Mouse (Mus musculus) forebrain, embryonic 15.5 days (tissue): Measurements from ENCODE around the gene Il22ra1. TPM values are rescaled to one million over a fixed set of nuclear protein-coding genes. Genes with fewer than 3 reads are reported as not detected.

ENCODE experiments used
- ATAC-seq: fragments of 200-750 bp; cut with Nextera tagmentation; replicated peaks from 2 replicates; pipeline ENCODE4 v1.8.0; 2017; ENCODE audit warnings: mild to moderate bottlenecking, moderate TSS enrichment, moderate library complexity
- H3K27ac ChIP-seq: fragments of 300-500 bp; sonication (generic); replicated peaks from 2 replicates; pipeline ENCODE4 v1.5.1; 2015; ENCODE audit warnings: mild to moderate bottlenecking, inconsistent platforms
- H3K27me3 ChIP-seq: fragments of 300-500 bp; sonication (generic); 2 replicates; pipeline ENCODE4 v1.6.1; 2015; ENCODE audit warnings: inconsistent platforms
- H3K36me3 ChIP-seq: fragments of 300-500 bp; sonication (generic); 2 replicates; pipeline ENCODE4 v1.6.1; 2015; ENCODE audit warnings: mild to moderate bottlenecking, inconsistent platforms
- H3K4me1 ChIP-seq: fragments of 300-500 bp; sonication (generic); 2 replicates; pipeline ENCODE4 v1.6.1; 2015; ENCODE audit warnings: inconsistent platforms
- H3K4me2 ChIP-seq: fragments of 300-500 bp; sonication (generic); replicated peaks from 2 replicates; pipeline ENCODE4 v1.6.1; 2015; ENCODE audit warnings: mild to moderate bottlenecking, inconsistent platforms
- H3K4me3 ChIP-seq: fragments of 300-500 bp; sonication (generic); 2 replicates; pipeline ENCODE4 v1.5.1; 2015; ENCODE audit warnings: mild to moderate bottlenecking, inconsistent platforms
- H3K9ac ChIP-seq: fragments of 300-500 bp; sonication (generic); replicated peaks from 2 replicates; pipeline ENCODE4 v1.6.1; 2015; ENCODE audit warnings: mild to moderate bottlenecking, inconsistent platforms
- H3K9me3 ChIP-seq: fragments of 300-500 bp; sonication (generic); 2 replicates; pipeline ENCODE4 v1.6.1; 2016; ENCODE audit warnings: inconsistent platforms
- WGBS: fragments of 180-500 bp; shearing (Covaris S2); methylation state at CpG from one replicate; pipeline ENCODE4 v1.1.7; 2015; ENCODE audit warnings: mixed read lengths; 5-methylcytosine and 5-hydroxymethylcytosine counted together
- polyA plus RNA-seq: library from polyadenylated mRNA; unstranded; fragments of >200 nt; fragmentation: Nextera tagmentation; extraction: Ambion mirVana; gene quantifications from 2 replicates; pipeline ENCODE4 v1.2.1, GENCODE M21; 2015

Il22ra1 gene
- polyA plus RNA-seq, 1 experiment from 2014 or later = not detected

DNA sequence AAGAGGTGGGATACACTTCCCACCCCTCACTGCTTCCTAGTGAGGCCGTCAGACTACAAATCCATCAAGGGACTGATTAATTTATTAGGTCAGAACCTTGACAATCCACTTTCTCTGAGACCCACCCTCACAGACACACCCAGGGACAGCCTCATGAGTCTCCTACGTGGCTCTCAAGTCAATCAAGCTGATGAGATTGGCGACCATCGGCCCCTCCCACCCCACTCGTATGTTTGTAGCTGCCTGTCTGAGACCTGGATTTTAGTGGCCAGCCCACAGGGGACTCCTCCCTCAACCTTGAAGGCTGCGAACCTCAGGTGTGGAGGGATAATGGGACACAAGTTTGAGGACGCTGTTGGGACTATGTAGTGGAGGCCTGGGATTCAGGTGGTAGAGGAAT lies 11.2 kb downstream of the Il22ra1 start:
- H3K4me1 ChIP-seq = no peaks in the 10 kb centered on the region
- no peak overlapping the region for H3K9ac ChIP-seq
- ATAC-seq = no peak
- H3K9me3 ChIP-seq = no peaks in the 10 kb centered on the region
- no peak overlapping the region for H3K4me3 ChIP-seq
- no peaks in the 10 kb centered on the region for H3K27me3 ChIP-seq
- WGBS = 76% methylated on average over 7 of the region's 7 CpGs
- no peaks in the 10 kb centered on the region for H3K36me3 ChIP-seq
- no peak overlapping the region for H3K4me2 ChIP-seq
- H3K27ac ChIP-seq = no peak overlapping the region

GRCm38 (mm10) chr4:135739672-135740071 lies 11.7 kb downstream of the Il22ra1 start:
- H3K9me3 ChIP-seq = no peaks in the 10 kb centered on the region
- H3K4me2 ChIP-seq = no peak overlapping the region
- H3K4me3 ChIP-seq = no peak overlapping the region
- H3K27me3 ChIP-seq = no peaks in the 10 kb centered on the region
- H3K9ac ChIP-seq = no peak overlapping the region
- 94% methylated on average over 14 of the region's 14 CpGs for WGBS
- no peak overlapping the region for H3K27ac ChIP-seq
- H3K36me3 ChIP-seq = no peaks in the 10 kb centered on the region
- H3K4me1 ChIP-seq = no peaks in the 10 kb centered on the region
- no peak for ATAC-seq

- Histone ChIP-seq H3K27ac (no peak overlapping the region), H3K36me3 (no peaks in the 10 kb centered on the region), H3K4me2 (no peak overlapping the region), H3K27me3 (no peaks in the 10 kb centered on the region), H3K4me3 (no peak overlapping the region), H3K9me3 (no peaks in the 10 kb centered on the region), H3K9ac (no peak overlapping the region), H3K4me1 (no peaks in the 10 kb centered on the region)
- 58% methylated on average over 6 of the region's 6 CpGs for WGBS
- no peak for ATAC-seq
Measured at GRCm38 (mm10) chr4:135743520-135743919, 15.5 kb downstream of the Il22ra1 start.

- Histone ChIP-seq H3K9me3 (no peaks in the 10 kb centered on the region), H3K36me3 (no peaks in the 10 kb centered on the region), H3K9ac (no peak overlapping the region), H3K4me2 (no peak overlapping the region), H3K27ac (no peak overlapping the region), H3K4me3 (no peak overlapping the region), H3K4me1 (no peaks in the 10 kb centered on the region), H3K27me3 (no peaks in the 10 kb centered on the region)
- no peak for ATAC-seq
- 65% methylated on average over 16 of the region's 16 CpGs for WGBS
Measured at GRCm38 (mm10) chr4:135744726-135745448, 16.9 kb downstream of the Il22ra1 start.

GRCm38 (mm10) chr4:135745613-135746012 lies 17.6 kb downstream of the Il22ra1 start:
- Histone ChIP-seq H3K4me1 (no peaks in the 10 kb centered on the region), H3K4me3 (no peak overlapping the region), H3K9ac (no peak overlapping the region), H3K27me3 (no peaks in the 10 kb centered on the region), H3K36me3 (no peaks in the 10 kb centered on the region), H3K4me2 (no peak overlapping the region), H3K27ac (no peak overlapping the region), H3K9me3 (no peaks in the 10 kb centered on the region)
- 82% methylated on average over 10 of the region's 10 CpGs for WGBS
- ATAC-seq = no peak

GRCm38 (mm10) chr4:135750896-135751295 lies 22.9 kb downstream of the Il22ra1 start:
- no peak overlapping the region for H3K9ac ChIP-seq
- 0 out of 2 replicates have a peak, but pooled peaks cover 2% of the 10 kb centered on the region for H3K9me3 ChIP-seq
- WGBS = 82% methylated on average over 8 of the region's 8 CpGs
- ATAC-seq = no peak
- H3K27me3 ChIP-seq = no peaks in the 10 kb centered on the region
- no peaks in the 10 kb centered on the region for H3K36me3 ChIP-seq
- no peaks in the 10 kb centered on the region for H3K4me1 ChIP-seq
- no peak overlapping the region for H3K4me3 ChIP-seq
- H3K4me2 ChIP-seq = no peak overlapping the region
- no peak overlapping the region for H3K27ac ChIP-seq

GRCm38 (mm10) chr4:135752106-135752778 lies 24.3 kb downstream of the Il22ra1 start:
- no peak overlapping the region for H3K27ac ChIP-seq
- no peaks in the 10 kb centered on the region for H3K27me3 ChIP-seq
- H3K9me3 ChIP-seq = 0 out of 2 replicates have a peak, but pooled peaks cover 2% of the 10 kb centered on the region
- no peaks in the 10 kb centered on the region for H3K36me3 ChIP-seq
- H3K4me3 ChIP-seq = no peak overlapping the region
- ATAC-seq = no peak
- no peak overlapping the region for H3K4me2 ChIP-seq
- no peak overlapping the region for H3K9ac ChIP-seq
- no peaks in the 10 kb centered on the region for H3K4me1 ChIP-seq
- 80% methylated on average over 7 of the region's 7 CpGs for WGBS

GRCm38 (mm10) chr4:135752779-135753164 lies 24.8 kb downstream of the Il22ra1 start:
- no peaks in the 10 kb centered on the region for H3K4me1 ChIP-seq
- ATAC-seq = no peak
- no peaks in the 10 kb centered on the region for H3K36me3 ChIP-seq
- no peak overlapping the region for H3K27ac ChIP-seq
- no peak overlapping the region for H3K4me3 ChIP-seq
- H3K4me2 ChIP-seq = no peak overlapping the region
- H3K9me3 ChIP-seq = 0 out of 2 replicates have a peak, but pooled peaks cover 2% of the 10 kb centered on the region
- no peaks in the 10 kb centered on the region for H3K27me3 ChIP-seq
- H3K9ac ChIP-seq = no peak overlapping the region
- 92% methylated on average over 8 of the region's 8 CpGs for WGBS

GRCm38 (mm10) chr4:135758331-135758730 lies 30.4 kb downstream of the Il22ra1 start:
- Histone ChIP-seq H3K9me3 (0 out of 2 replicates have a peak, but pooled peaks cover 2% of the 10 kb centered on the region), H3K4me2 (no peak overlapping the region), H3K4me3 (no peak overlapping the region), H3K27ac (no peak overlapping the region), H3K4me1 (0 out of 2 replicates have a peak, but pooled peaks cover 5% of the 10 kb centered on the region), H3K27me3 (no peaks in the 10 kb centered on the region), H3K9ac (no peak overlapping the region), H3K36me3 (no peaks in the 10 kb centered on the region)
- no peak for ATAC-seq
- WGBS = 26% methylated on average over 4 of the region's 4 CpGs

DNA sequence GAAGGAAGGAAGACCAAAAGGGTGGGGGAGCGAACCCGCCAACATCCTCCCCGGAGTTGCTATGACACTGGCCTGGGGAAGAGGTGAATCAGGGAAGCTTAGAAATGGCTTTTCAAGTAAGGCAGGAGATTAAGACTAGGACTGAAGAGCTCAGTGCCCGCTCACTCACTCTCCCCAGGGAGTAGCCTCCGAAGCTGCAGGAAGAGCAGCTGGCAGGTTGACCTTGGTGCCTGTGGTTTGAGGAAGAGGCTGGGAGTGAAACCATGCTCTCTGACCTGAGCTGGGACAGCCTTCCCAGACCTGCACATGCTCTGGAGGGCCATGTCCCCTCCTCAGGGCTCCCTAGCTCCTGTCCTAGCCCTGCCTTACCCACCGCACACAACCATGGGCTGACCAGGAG lies 30.9 kb downstream of the Il22ra1 start:
- H3K36me3 ChIP-seq = no peaks in the 10 kb centered on the region
- no peak overlapping the region for H3K27ac ChIP-seq
- 0 out of 2 replicates have a peak, but pooled peaks cover 5% of the 10 kb centered on the region for H3K4me1 ChIP-seq
- no peaks in the 10 kb centered on the region for H3K27me3 ChIP-seq
- H3K4me2 ChIP-seq = no peak overlapping the region
- no peak for ATAC-seq
- 33% methylated on average over 6 of the region's 6 CpGs for WGBS
- H3K9ac ChIP-seq = no peak overlapping the region
- 0 out of 2 replicates have a peak, but pooled peaks cover 2% of the 10 kb centered on the region for H3K9me3 ChIP-seq
- H3K4me3 ChIP-seq = no peak overlapping the region

- Histone ChIP-seq H3K36me3 (no peaks in the 10 kb centered on the region), H3K9ac (no peak within 1 kb of the TSS), H3K27ac (no peak within 1 kb of the TSS), H3K4me1 (0 out of 2 replicates have a peak, but pooled peaks cover 5% of the 10 kb centered on the region), H3K4me2 (no peak within 1 kb of the TSS), H3K27me3 (no peaks in the 10 kb centered on the region), H3K4me3 (no peak within 1 kb of the TSS), H3K9me3 (no peaks in the 10 kb centered on the region)
- ATAC-seq = no peak
- WGBS = 62% methylated on average over 10 of the region's 10 CpGs
Measured at GRCm38 (mm10) chr4:135759356-135759976, 31.5 kb downstream of the Il22ra1 start, which contains the start of gene Myom3. Gene Myom3 (plus strand): TSS chr4:135759715.

DNA sequence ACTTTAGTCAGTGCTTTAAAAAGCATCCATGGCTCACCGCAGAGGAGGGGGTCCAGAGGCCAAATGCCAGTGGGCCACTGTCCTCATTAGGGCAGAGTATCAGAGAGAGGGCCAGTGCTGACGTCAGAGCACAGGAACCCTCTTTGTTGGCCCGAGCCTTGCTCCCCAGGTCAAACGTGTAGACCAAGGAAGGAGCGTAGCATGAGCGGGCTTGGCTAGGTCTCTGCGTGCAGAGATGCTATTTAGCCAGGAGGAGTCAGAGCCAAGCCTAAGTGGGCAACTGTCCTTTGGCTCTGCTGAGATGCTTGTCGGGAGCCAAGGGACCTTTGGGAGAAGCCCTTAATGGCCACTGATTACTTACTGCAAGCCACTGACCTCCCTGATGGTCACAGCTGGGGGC lies 33.1 kb downstream of the Il22ra1 start:
- Histone ChIP-seq H3K4me2 (no peak overlapping the region), H3K4me1 (0 out of 2 replicates have a peak, but pooled peaks cover 5% of the 10 kb centered on the region), H3K36me3 (no peaks in the 10 kb centered on the region), H3K9me3 (no peaks in the 10 kb centered on the region), H3K27ac (no peak overlapping the region), H3K4me3 (no peak overlapping the region), H3K27me3 (no peaks in the 10 kb centered on the region), H3K9ac (no peak overlapping the region)
- WGBS = 72% methylated on average over 8 of the region's 8 CpGs
- no peak for ATAC-seq
